ENCODE assay signal across 8 mouse cellular contexts in the genomic region with DNA sequence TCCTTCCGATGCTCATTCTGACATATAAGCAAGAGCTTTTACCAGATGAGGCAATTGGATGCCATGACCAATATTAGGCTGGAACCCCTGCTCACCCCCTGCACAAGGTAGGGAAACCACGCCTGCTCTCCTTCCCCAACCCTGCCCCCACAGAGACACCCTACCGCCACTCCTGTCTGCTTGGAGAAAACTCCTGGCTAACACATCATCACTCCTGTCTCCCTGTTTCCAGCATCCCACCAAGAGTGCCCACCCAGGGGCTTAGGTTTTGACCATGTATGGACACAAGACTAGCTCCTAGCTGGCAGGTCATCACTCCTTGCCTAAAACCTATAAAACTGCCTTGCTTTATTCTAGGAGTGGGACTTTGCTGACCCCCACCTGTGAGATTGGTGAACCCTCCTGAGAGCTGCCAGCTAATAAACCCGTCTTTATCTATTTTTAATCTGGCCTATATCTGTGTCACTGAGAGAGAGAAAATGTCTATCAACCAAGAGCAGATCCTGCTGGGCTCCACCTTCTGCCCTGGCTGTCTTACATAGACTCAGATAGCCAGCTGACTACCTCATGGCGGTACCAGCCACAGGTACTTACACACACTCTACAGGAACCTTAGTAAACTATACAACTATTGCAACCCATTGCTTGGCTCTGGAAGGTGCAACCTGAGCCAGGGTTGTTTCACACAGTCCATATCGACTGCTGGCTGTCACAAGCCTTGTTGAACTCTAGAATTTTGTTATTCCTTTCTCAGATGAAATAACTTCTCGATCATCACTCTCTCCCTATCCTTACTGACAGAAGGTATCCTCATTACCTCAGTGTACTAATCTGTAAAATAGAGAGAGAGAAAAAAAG. TPM values are rescaled to one million over a fixed set of nuclear protein-coding genes. Genes with fewer than 3 reads are reported as not detected.
DNase-seq lines count a peak whose midpoint lies in the region; ATAC-seq and TF ChIP-seq lines count a peak whose summit lies in the region.

No protein-coding gene starts in this region.

- H3K27me3 ChIP-seq in neural tube, embryonic 11.5 days (ENCODE audit: control insufficient read depth, insufficient read depth, low read length): no peaks in the 10 kb centered on the region
- H3K27me3 ChIP-seq in liver, adult 2 months (ENCODE audit: control insufficient read depth, insufficient read depth, low read length): no peaks in the 10 kb centered on the region
- no peaks in the 10 kb centered on the region for H3K27me3 ChIP-seq in stomach, embryonic 15.5 days (replicated peaks)

- no peak for TF ChIP-seq CTCF in liver, adult 2 months (IDR thresholded peaks at IDR 0.05; ENCODE audit: low read depth, low read length)

- ATAC-seq in neural tube, embryonic 11.5 days (ENCODE audit: insufficient read depth, low FRiP score, low TSS enrichment): 0 out of 2 replicates have a peak, but pooled peaks have one; percentile 24
- 0 out of 2 replicates have a peak, but pooled peaks have one; percentile 7 for ATAC-seq in stomach, embryonic 15.5 days (ENCODE audit: insufficient read depth, low FRiP score, low read depth)
- ATAC-seq in inflammation-experienced regulatory T-cells, adult 6 months: no peak

- DNase-seq in cerebellum, adult 11-12 months: peak; percentile 51
- DNase-seq in cerebellum, adult 18-20 months: no peak
- no peak for DNase-seq in neural tube, embryonic 11.5 days (ENCODE audit: low spot score)
- no peak for DNase-seq in neural tube, embryonic 10.5 days (ENCODE audit: extremely low spot score, low spot score)
- peak; percentile 59 for DNase-seq in liver, adult 2 months (ENCODE audit: extremely low read depth, low read depth, low spot score)
- no peak for DNase-seq in testis, postnatal 10 days (ENCODE audit: low spot score)

- peaks cover 10% of the 10 kb centered on the region; the same call in 1 of the 2 replicates for H3K4me1 ChIP-seq in neural tube, embryonic 11.5 days (ENCODE audit: control insufficient read depth, insufficient read depth, low read length)
- peaks cover 2% of the 10 kb centered on the region; the same call in 1 of the 2 replicates for H3K4me1 ChIP-seq in liver, adult 2 months (ENCODE audit: control insufficient read depth, insufficient read depth, low read length)
- H3K4me1 ChIP-seq in stomach, embryonic 15.5 days: peaks cover 25% of the 10 kb centered on the region

- H3K79me2 ChIP-seq in liver, adult 2 months (ENCODE audit: control insufficient read depth, insufficient read depth, low read length): no peaks in the 10 kb centered on the region

- no peak overlapping the region; the same call in 1 of the 2 replicates for H3K27ac ChIP-seq in neural tube, embryonic 11.5 days (ENCODE audit: low read depth, low read length)
- no peak overlapping the region for H3K27ac ChIP-seq in liver, adult 2 months (replicated peaks; ENCODE audit: insufficient read depth, low read depth, low read length)
- no peak overlapping the region for H3K27ac ChIP-seq in stomach, embryonic 15.5 days

- H3K36me3 ChIP-seq in neural tube, embryonic 11.5 days (ENCODE audit: control insufficient read depth, insufficient read depth, low read length): peaks cover 2% of the 10 kb centered on the region; the same call in 1 of the 2 replicates
- H3K36me3 ChIP-seq in liver, adult 2 months (ENCODE audit: control insufficient read depth, insufficient read depth, low read length): no peaks in the 10 kb centered on the region
- H3K36me3 ChIP-seq in stomach, embryonic 15.5 days: 0 out of 2 replicates have a peak, but pooled peaks cover 2% of the 10 kb centered on the region

- H3K4me2 ChIP-seq in neural tube, embryonic 11.5 days (ENCODE audit: low read depth): no peak overlapping the region; the same call in 1 of the 2 replicates
- H3K4me2 ChIP-seq in stomach, embryonic 15.5 days: peak overlapping the region; percentile 91

- 85% methylated on average over 7 of the region's 7 CpGs for WGBS in neural tube, embryonic 11.5 days
- WGBS in liver, adult 2 months: 80% methylated on average over 7 of the region's 7 CpGs
- WGBS in stomach, embryonic 15.5 days: 77% methylated on average over 7 of the region's 7 CpGs

- no peak overlapping the region for H3K4me3 ChIP-seq in neural tube, embryonic 11.5 days (ENCODE audit: low read depth, low read length)
- no peak overlapping the region for H3K4me3 ChIP-seq in liver, adult 2 months (ENCODE audit: insufficient read depth, low read depth, low read length)
- peak overlapping the region; percentile 92 for H3K4me3 ChIP-seq in stomach, embryonic 15.5 days (replicated peaks)

- H3K9me3 ChIP-seq in neural tube, embryonic 11.5 days (ENCODE audit: control insufficient read depth, low read length): no peaks in the 10 kb centered on the region
- H3K9me3 ChIP-seq in stomach, embryonic 15.5 days: no peaks in the 10 kb centered on the region

- no peak for TF ChIP-seq POLR2A in liver, adult 2 months (IDR thresholded peaks at IDR 0.05; ENCODE audit: extremely low read depth, insufficient read depth, low read length)

- peak overlapping the region; percentile 19; the same call in 1 of the 2 replicates for H3K9ac ChIP-seq in neural tube, embryonic 11.5 days (ENCODE audit: low read length)
- no peak overlapping the region for H3K9ac ChIP-seq in liver, adult 2 months (ENCODE audit: low read depth, low read length)
- H3K9ac ChIP-seq in stomach, embryonic 15.5 days: no peak overlapping the region

RNA-seq across cellular contexts. Expression of gene Tmem206, which starts 0.8 kb away (rescaled TPM):
- polyA plus RNA-seq in neural tube, embryonic 11.5 days (2014; fragmentation: Nextera tagmentation; extraction: Ambion mirVana): 32.3 and 38.5 TPM in 2 replicates
- total RNA-seq in liver, adult 2 months (2014; rRNA removed): 1.0 and 1.9 TPM in 2 replicates
- polyA plus RNA-seq in liver, adult 2 months (2012; rRNA removed): 1.4 and 1.5 TPM in 2 replicates
- 20.0 and 20.8 TPM in 2 replicates for polyA plus RNA-seq in stomach, embryonic 15.5 days (2015; fragmentation: Nextera tagmentation; extraction: Ambion mirVana)
- 10 to 100 TPM; 15.5 to 29.6 (median 23.7) TPM for polyA plus RNA-seq in inflammation-experienced regulatory T-cells, adult 6 months (2017; shearing (Covaris generic))

RNA-seq across cellular contexts. Expression of gene Nenf, which starts 7.0 kb away (rescaled TPM):
- polyA plus RNA-seq in neural tube, embryonic 11.5 days (2014; fragmentation: Nextera tagmentation; extraction: Ambion mirVana): 72.4 and 77.5 TPM in 2 replicates
- 21.0 and 24.3 TPM in 2 replicates for total RNA-seq in liver, adult 2 months (2014; rRNA removed)
- 22.2 and 31.5 TPM in 2 replicates for polyA plus RNA-seq in liver, adult 2 months (2012; rRNA removed)
- polyA plus RNA-seq in stomach, embryonic 15.5 days (2015; fragmentation: Nextera tagmentation; extraction: Ambion mirVana): 105 and 110 TPM in 2 replicates
- polyA plus RNA-seq in inflammation-experienced regulatory T-cells, adult 6 months (2017; shearing (Covaris generic)): 1 to 10 TPM; 1.7 to 2.5 (median 1.8) TPM

Comparison
In these comparisons a context has a peak if more than half of its experiments do, and no peak if none do; other contexts are left out.
1. DNase-seq: peak in cerebellum, adult 11-12 months (single experiment) and liver, adult 2 months (single experiment); none in cerebellum, adult 18-20 months (0 of 2), neural tube, embryonic 11.5 days (single experiment), neural tube, embryonic 10.5 days (single experiment) and testis, postnatal 10 days (single experiment).